Mouse (Mus musculus) E14TG2a.4 (cell line): ENCODE results near the gene Urb2.

ENCODE experiments used
- CTCF ChIP-seq: conservative IDR thresholded peaks from 2 replicates; pipeline ENCODE4 v1.5.1; 2014; ENCODE audit warnings: low read length
- POU5F1 ChIP-seq: IDR thresholded peaks from 2 replicates; pipeline ENCODE4 v1.6.1; 2014; ENCODE audit warnings: low read length, borderline replicate concordance

DNA sequence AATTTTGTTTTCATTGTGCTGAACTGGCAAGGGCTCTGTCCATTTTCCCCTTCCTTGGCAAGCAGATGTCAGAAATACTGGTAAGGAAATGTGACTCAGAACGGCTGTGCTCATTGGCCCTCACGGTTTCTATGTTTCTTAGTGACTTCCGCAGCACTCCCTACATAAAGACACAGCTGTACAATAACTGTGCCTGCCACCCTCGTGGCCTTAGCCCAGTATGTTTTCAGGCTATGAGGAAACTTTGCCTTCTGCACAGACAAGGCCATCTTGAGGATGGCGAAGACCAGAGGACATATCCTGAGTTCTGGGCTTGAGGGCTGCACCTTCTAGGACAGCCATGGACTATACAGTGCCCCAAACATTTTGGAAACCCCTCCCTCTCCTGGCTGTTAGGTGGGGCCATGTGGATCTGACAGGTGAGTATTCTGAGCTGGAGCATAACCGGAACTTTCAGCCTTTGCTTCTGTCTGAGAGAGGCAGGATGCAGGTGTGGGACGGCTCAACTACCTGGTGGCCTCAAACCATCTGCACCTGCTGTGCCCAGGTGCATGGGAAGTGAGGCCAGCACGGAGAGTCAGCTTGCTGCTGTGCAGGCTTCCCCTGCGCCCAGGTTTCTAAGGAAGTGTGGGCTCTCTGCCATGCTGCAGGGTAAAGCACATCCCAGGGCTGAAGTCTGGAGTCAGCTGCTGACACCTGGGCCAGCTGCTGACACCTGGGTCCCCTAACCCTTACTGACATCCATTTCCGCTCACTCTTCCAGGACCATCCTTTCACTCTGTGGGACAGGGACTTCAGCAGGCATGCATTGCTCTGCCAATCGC is 35.7 kb downstream of the Urb2 start:
- no peak for TF ChIP-seq CTCF
- no peak for TF ChIP-seq POU5F1
